Mouse (Mus musculus): ENCODE measurements at regions not wholly inside any gene's neighbourhood (a gene's known extent, or its start where the extent isn't known, plus 50 kb on each side); places are given as distances from the start of the nearest gene placed in this dataset.

DNA sequence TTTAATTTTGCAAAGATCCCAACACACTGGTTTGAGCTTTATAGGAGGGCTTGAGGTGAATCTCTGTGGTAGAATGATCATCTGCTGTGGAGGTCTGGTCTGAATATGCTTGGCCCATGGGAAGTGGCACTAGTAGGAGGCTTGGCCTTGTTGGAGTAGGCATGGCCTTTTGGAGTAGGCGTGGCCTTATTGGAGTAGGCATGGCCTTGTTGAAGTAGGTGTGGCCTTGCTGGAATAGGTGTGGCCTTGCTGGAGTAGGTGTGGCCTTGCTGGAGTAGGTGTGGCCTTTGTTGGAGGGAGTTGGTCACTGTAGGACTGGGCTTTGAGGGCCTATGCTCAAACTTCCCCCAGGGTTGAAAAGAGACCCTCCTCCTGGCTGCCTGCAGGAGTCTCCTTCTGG lies 86.1 kb upstream of the Gjb5 start:
- H3K9ac ChIP-seq (replicated peaks; ENCODE audit: low read depth, low read length): no peak overlapping the region

DNA sequence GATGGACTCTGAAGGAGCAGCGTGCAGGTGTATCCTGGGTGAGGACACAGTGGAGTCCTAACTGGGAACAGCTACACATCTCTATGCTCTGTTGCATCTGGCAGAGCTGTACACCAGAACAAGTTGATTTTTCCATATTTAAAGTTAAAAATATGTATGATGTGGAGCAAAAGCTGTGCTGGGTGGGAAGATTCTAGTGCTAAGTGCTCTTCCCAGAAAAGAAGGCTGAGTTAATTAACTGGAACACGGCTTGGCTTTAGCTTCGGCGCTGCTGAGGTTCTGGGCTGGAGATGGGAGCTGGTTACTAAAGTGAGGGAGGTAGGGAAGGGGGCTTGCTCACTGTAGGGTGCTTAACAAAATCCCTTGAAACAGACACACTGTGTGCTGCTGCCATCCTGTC lies 84.0 kb upstream of the Gjb5 start:
- 0 out of 2 replicates have a peak, but pooled peaks cover under 1% of the 10 kb centered on the region for H3K9me3 ChIP-seq (replicated peaks; ENCODE audit: control insufficient read depth, low read length)
- no peak for DNase-seq (ENCODE audit: low spot score)
- TF ChIP-seq CTCF (IDR thresholded peaks at IDR 0.05; ENCODE audit: low read depth): no peak
- no peak for TF ChIP-seq EP300 (IDR thresholded peaks at IDR 0.05; ENCODE audit: low read depth)
- H3K27me3 ChIP-seq (ENCODE audit: control insufficient read depth, insufficient read depth, low read length): no peaks in the 10 kb centered on the region
- no peaks in the 10 kb centered on the region for H3K4me1 ChIP-seq (ENCODE audit: control insufficient read depth, insufficient read depth)
- H3K27ac ChIP-seq (ENCODE audit: low read depth): no peak overlapping the region
- 83% methylated on average over 4 of the region's 4 CpGs for WGBS
- H3K9ac ChIP-seq (replicated peaks; ENCODE audit: low read depth, low read length): no peak overlapping the region
- H3K4me3 ChIP-seq (ENCODE audit: low read depth, low read length): no peak overlapping the region
- H3K4me2 ChIP-seq (ENCODE audit: low read depth, low read length): no peak overlapping the region
- H3K36me3 ChIP-seq (replicated peaks; ENCODE audit: control insufficient read depth, insufficient read depth, low read length): no peaks in the 10 kb centered on the region
- no peak for ATAC-seq (ENCODE audit: insufficient read depth, low read depth)

More for the DNA sequence above, 86.1 kb upstream of the Gjb5 start:
- ATAC-seq (ENCODE audit: insufficient read depth, low read depth): no peak
- Histone ChIP-seq H3K36me3 (replicated peaks; ENCODE audit: control insufficient read depth, insufficient read depth, low read length) (no peaks in the 10 kb centered on the region), H3K9me3 (replicated peaks; ENCODE audit: control insufficient read depth, low read length) (0 out of 2 replicates have a peak, but pooled peaks cover 3% of the 10 kb centered on the region), H3K4me1 (ENCODE audit: control insufficient read depth, insufficient read depth) (no peaks in the 10 kb centered on the region), H3K27ac (ENCODE audit: low read depth) (no peak overlapping the region), H3K27me3 (ENCODE audit: control insufficient read depth, insufficient read depth, low read length) (no peaks in the 10 kb centered on the region), H3K4me3 (ENCODE audit: low read depth, low read length) (no peak overlapping the region), H3K4me2 (ENCODE audit: low read depth, low read length) (no peak overlapping the region)
- no peak for DNase-seq (ENCODE audit: low spot score)
- WGBS: 76% methylated on average over 1 of the region's 1 CpGs
- no peak for TF ChIP-seq EP300 (IDR thresholded peaks at IDR 0.05; ENCODE audit: low read depth)
- no peak for TF ChIP-seq CTCF (IDR thresholded peaks at IDR 0.05; ENCODE audit: low read depth)

DNA sequence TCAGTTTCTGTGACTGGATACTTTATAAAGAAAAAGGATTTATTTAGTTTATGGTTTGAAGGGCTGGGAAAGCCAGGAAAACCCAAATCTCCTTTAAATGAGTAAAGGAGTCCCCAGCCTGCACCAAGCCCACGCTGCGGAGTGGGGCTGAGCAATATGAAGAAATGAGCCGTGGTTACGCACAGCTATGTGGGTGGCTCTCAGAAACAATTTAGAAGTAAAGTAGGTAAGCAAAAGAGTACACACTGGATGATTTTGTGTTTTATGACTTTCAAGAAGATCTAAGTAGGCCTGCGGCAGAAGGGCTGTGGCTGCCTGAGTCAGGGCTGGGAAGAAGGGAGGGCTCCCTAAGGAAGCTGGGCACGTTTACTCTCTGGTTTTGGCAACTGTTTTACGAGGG lies 82.6 kb upstream of the Gjb5 start:
- Histone ChIP-seq H3K4me3 (ENCODE audit: low read depth, low read length) (no peak overlapping the region), H3K9ac (replicated peaks; ENCODE audit: low read depth, low read length) (no peak overlapping the region), H3K36me3 (replicated peaks; ENCODE audit: control insufficient read depth, insufficient read depth, low read length) (no peaks in the 10 kb centered on the region), H3K4me1 (ENCODE audit: control insufficient read depth, insufficient read depth) (no peaks in the 10 kb centered on the region), H3K9me3 (replicated peaks; ENCODE audit: control insufficient read depth, low read length) (no peaks in the 10 kb centered on the region), H3K4me2 (ENCODE audit: low read depth, low read length) (no peak overlapping the region), H3K27ac (ENCODE audit: low read depth) (no peak overlapping the region), H3K27me3 (ENCODE audit: control insufficient read depth, insufficient read depth, low read length) (no peaks in the 10 kb centered on the region)
- no peak for TF ChIP-seq EP300 (IDR thresholded peaks at IDR 0.05; ENCODE audit: low read depth)
- TF ChIP-seq CTCF (IDR thresholded peaks at IDR 0.05; ENCODE audit: low read depth): no peak
- no peak for DNase-seq (ENCODE audit: low spot score)
- ATAC-seq (ENCODE audit: insufficient read depth, low read depth): no peak
- WGBS: 76% methylated on average over 7 of the region's 7 CpGs

DNA sequence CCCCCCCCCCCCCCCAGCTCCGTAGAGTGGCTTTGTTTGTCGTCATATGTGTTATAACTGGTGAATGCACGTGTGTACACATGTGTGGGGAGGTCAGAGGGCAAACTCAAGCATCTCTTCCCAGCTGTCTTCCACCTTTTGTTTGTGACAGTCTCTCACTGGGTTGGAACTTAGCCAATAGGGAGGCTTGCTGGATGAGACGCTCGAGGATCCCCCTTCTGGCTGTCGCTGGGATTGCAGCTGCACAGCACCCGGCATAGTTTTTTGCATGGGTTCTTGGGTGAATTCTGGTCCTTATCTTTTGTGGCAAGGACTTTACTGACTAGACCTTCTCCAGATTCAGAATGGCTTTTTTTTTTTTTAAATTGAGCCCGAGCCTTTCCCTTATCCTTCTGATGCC lies 77.1 kb upstream of the Gjb5 start:
- H3K9me3 ChIP-seq (replicated peaks; ENCODE audit: control insufficient read depth, low read length): no peaks in the 10 kb centered on the region
- peak; percentile 71 for TF ChIP-seq CTCF (IDR thresholded peaks at IDR 0.05; ENCODE audit: low read depth)
- TF ChIP-seq EP300 (IDR thresholded peaks at IDR 0.05; ENCODE audit: low read depth): no peak
- no peaks in the 10 kb centered on the region for H3K27me3 ChIP-seq (ENCODE audit: control insufficient read depth, insufficient read depth, low read length)
- no peak overlapping the region for H3K27ac ChIP-seq (ENCODE audit: low read depth)
- peak overlapping the region; percentile 37; the same call in 1 of the 2 replicates for H3K4me2 ChIP-seq (ENCODE audit: low read depth, low read length)
- WGBS: 9% methylated on average over 8 of the region's 8 CpGs
- H3K9ac ChIP-seq (replicated peaks; ENCODE audit: low read depth, low read length): no peak overlapping the region
- no peak overlapping the region for H3K4me3 ChIP-seq (ENCODE audit: low read depth, low read length)
- ATAC-seq (ENCODE audit: insufficient read depth, low read depth) (no peak), DNase-seq (ENCODE audit: low spot score) (peak; percentile 49)
- H3K4me1 ChIP-seq (ENCODE audit: control insufficient read depth, insufficient read depth): no peaks in the 10 kb centered on the region
- H3K36me3 ChIP-seq (replicated peaks; ENCODE audit: control insufficient read depth, insufficient read depth, low read length): no peaks in the 10 kb centered on the region

GRCm38 (mm10) chr4:127430237-127430636 lies 72.3 kb upstream of the Gjb5 start:
- H3K36me3 ChIP-seq (replicated peaks; ENCODE audit: control insufficient read depth, insufficient read depth, low read length): no peaks in the 10 kb centered on the region
- no peak for DNase-seq (ENCODE audit: low spot score)
- no peak for ATAC-seq (ENCODE audit: insufficient read depth, low read depth)
- WGBS: 15% methylated on average over 1 of the region's 1 CpGs
- H3K4me1 ChIP-seq (ENCODE audit: control insufficient read depth, insufficient read depth): no peaks in the 10 kb centered on the region
- no peak for TF ChIP-seq CTCF (IDR thresholded peaks at IDR 0.05; ENCODE audit: low read depth)
- no peak for TF ChIP-seq EP300 (IDR thresholded peaks at IDR 0.05; ENCODE audit: low read depth)
- no peak overlapping the region for H3K9ac ChIP-seq (replicated peaks; ENCODE audit: low read depth, low read length)
- H3K9me3 ChIP-seq (replicated peaks; ENCODE audit: control insufficient read depth, low read length): no peaks in the 10 kb centered on the region
- H3K4me2 ChIP-seq (ENCODE audit: low read depth, low read length): no peak overlapping the region
- H3K27ac ChIP-seq (ENCODE audit: low read depth): no peak overlapping the region
- no peak overlapping the region for H3K4me3 ChIP-seq (ENCODE audit: low read depth, low read length)
- no peaks in the 10 kb centered on the region for H3K27me3 ChIP-seq (ENCODE audit: control insufficient read depth, insufficient read depth, low read length)

DNA sequence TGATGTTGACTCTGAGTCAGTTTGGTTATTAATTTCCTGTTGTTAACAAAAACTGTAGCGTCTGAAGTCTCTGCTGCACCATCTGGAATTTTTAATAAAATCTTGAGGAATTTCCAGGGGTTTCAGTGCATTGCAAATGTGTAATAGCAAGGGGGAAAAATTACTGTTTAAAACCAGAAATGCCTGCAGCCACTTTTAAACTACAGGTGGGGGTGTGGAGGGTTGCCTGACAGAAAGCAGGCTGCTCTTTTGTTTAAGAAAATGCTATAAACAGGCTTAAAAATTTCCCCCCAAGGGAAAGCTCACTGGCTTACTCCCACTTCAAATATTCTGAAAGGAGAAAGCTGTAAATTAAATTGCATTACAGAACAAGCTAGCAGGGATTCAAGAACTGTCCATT lies 71.8 kb upstream of the Gjb5 start:
- no peak overlapping the region for H3K4me3 ChIP-seq (ENCODE audit: low read depth, low read length)
- no peaks in the 10 kb centered on the region for H3K9me3 ChIP-seq (replicated peaks; ENCODE audit: control insufficient read depth, low read length)
- H3K27me3 ChIP-seq (ENCODE audit: control insufficient read depth, insufficient read depth, low read length): no peaks in the 10 kb centered on the region
- H3K4me2 ChIP-seq (ENCODE audit: low read depth, low read length): no peak overlapping the region
- TF ChIP-seq EP300 (IDR thresholded peaks at IDR 0.05; ENCODE audit: low read depth) (no peak), CTCF (IDR thresholded peaks at IDR 0.05; ENCODE audit: low read depth) (no peak)
- ATAC-seq (ENCODE audit: insufficient read depth, low read depth) (no peak), DNase-seq (ENCODE audit: low spot score) (no peak)
- no peaks in the 10 kb centered on the region for H3K36me3 ChIP-seq (replicated peaks; ENCODE audit: control insufficient read depth, insufficient read depth, low read length)
- 75% methylated on average over 1 of the region's 1 CpGs for WGBS
- H3K4me1 ChIP-seq (ENCODE audit: control insufficient read depth, insufficient read depth): no peaks in the 10 kb centered on the region
- no peak overlapping the region for H3K27ac ChIP-seq (ENCODE audit: low read depth)
- no peak overlapping the region for H3K9ac ChIP-seq (replicated peaks; ENCODE audit: low read depth, low read length)
